Mouse (Mus musculus) cerebellum, adult 2 months (tissue): Measurements from ENCODE around the gene Sorbs2. TPM values are rescaled to one million over a fixed set of nuclear protein-coding genes. Genes with fewer than 3 reads are reported as not detected.

Experiments
- DNase-seq, 2 experiments: peaks; one replicate each; pipeline ENCODE4 v3.0.0; 2021
- H3K27ac ChIP-seq: fragments of 200-500 bp; 2 replicates; pipeline ENCODE4 v1.5.1; 2012; ENCODE audit warnings: low read length, control low read depth, inconsistent platforms; ENCODE audit not compliant: insufficient read depth
- H3K27me3 ChIP-seq: fragments of 200-500 bp; 2 replicates; pipeline ENCODE4 v1.6.1; 2012; ENCODE audit warnings: inconsistent platforms, mild to moderate bottlenecking, low read length, moderate library complexity; ENCODE audit not compliant: control insufficient read depth, insufficient read depth
- H3K4me1 ChIP-seq: fragments of 200-500 bp; 2 replicates; pipeline ENCODE4 v1.6.1; 2011; ENCODE audit warnings: low read length; ENCODE audit not compliant: control insufficient read depth, insufficient read depth
- H3K4me3 ChIP-seq: fragments of 200-500 bp; replicated peaks from 2 replicates; pipeline ENCODE3; 2011; ENCODE audit warnings: mild to moderate bottlenecking, low read depth, low read length, control low read depth; ENCODE audit not compliant: insufficient read depth
- CTCF ChIP-seq: fragments of 200-500 bp; IDR thresholded peaks from 2 replicates; pipeline ENCODE4 v1.5.1; 2011; ENCODE audit warnings: low read depth, mild to moderate bottlenecking, control low read depth, low read length, moderate library complexity, borderline replicate concordance; ENCODE audit not compliant: insufficient read depth
- POLR2A ChIP-seq: fragments of 200-500 bp; IDR thresholded peaks from 2 replicates; pipeline ENCODE4 v1.6.1; 2011; ENCODE audit warnings: low read length, control low read depth, borderline replicate concordance; ENCODE audit not compliant: insufficient read depth
- WGBS: fragments of 180-500 bp; shearing (Covaris S2); methylation state at CpG from one replicate; pipeline ENCODE4 v1.1.7; 2018; 5-methylcytosine and 5-hydroxymethylcytosine counted together
- polyA plus RNA-seq: library from polyadenylated mRNA; depleted of rRNA; stranded (reverse); fragments of >200 nt; gene quantifications from 2 replicates; pipeline ENCODE4 v1.2.3, GENCODE M21; 2012

Gene Sorbs2
- polyA plus RNA-seq, 1 experiment = 33.0 TPM

DNA sequence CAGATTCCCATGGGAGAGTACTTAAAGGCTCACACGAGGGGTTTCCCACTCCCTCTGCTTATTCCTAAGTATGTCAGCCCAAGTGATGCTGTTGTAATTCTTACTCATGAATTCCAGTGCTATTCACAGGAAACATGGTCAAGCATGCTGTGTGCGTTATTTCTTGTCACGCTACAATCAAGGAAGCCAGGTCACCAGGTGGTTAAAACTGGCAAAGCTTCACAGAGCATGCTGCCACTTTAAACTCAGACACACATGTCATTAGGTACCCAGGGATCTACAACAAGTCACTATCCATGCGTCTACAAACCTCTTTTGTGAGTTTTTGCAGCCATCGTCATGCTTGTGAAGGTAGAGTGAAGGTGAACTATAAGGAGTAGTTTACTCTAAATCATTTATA, 267.3 kb downstream of the Sorbs2 start:
- Histone ChIP-seq H3K4me1 (no peaks in the 10 kb centered on the region), H3K27ac (no peak overlapping the region), H3K4me3 (no peak overlapping the region), H3K27me3 (no peaks in the 10 kb centered on the region)
- no peak for DNase-seq
- TF ChIP-seq POLR2A = no peak
- no peak for TF ChIP-seq CTCF
- WGBS = 37% methylated on average over 5 of the region's 5 CpGs

DNA sequence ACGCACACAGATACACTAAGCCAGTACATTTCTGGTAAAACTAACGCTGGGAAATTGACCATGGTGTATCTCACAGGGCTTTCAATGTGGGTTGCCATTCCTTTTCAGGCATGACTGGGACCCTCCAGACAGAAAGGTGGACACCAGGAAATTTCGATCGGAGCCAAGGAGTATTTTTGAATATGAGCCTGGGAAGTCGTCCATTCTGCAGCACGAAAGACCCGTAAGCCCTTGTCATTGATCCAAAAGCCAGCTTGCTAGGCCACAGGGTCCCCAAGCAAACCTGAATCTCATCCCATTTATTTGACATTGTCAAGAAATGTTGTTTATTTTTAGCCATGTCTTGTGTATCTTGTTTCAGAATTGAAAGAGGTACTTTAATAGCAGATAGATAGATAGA, 267.9 kb downstream of the Sorbs2 start:
- WGBS = 30% methylated on average over 7 of the region's 7 CpGs
- no peaks in the 10 kb centered on the region for H3K27me3 ChIP-seq
- no peaks in the 10 kb centered on the region for H3K4me1 ChIP-seq
- no peak overlapping the region for H3K4me3 ChIP-seq
- no peak overlapping the region for H3K27ac ChIP-seq
- DNase-seq = no peak
- no peak for TF ChIP-seq POLR2A
- TF ChIP-seq CTCF = no peak

DNA sequence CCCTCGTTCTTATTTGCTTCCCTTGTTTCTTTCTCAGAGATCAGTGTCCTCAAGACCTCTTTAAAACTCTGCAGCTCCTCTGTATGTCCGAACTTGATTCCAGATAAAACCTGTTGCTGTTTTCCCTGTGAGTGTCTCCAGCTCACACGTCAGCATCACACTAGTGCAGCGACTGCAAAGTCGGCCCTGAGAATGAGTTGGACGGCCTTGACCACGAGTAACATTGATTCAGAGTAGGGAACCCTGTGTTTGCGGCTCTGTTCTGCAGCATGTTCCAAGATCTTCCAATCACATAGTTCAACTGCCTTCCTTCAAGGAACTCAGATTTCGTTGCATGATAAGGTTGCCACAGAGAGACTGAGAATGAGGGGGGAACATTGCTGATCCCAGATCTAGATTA, 268.8 kb downstream of the Sorbs2 start:
- H3K4me3 ChIP-seq = no peak overlapping the region
- no peaks in the 10 kb centered on the region for H3K27me3 ChIP-seq
- TF ChIP-seq POLR2A (no peak), CTCF (no peak)
- H3K4me1 ChIP-seq = no peaks in the 10 kb centered on the region
- DNase-seq = no peak
- WGBS = 96% methylated on average over 9 of the region's 9 CpGs
- H3K27ac ChIP-seq = no peak overlapping the region

DNA sequence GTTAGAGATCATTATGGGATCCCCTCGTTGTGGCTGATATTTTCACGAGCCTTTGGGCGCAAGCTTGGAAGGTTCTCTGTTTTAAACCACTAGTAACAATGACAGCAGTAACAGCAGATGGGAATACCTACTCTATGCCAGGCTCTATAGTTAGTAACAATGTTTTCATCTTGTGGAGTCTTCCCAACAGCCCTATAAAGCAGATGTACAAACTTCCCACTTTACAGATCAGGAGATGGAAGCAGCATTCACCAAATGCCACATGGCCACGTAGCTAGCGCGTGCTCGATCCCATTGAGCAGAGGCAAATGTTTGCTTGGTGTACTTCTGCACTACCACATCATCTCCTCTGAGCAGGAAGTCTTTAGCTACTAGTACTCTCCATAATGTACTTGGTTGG, 269.4 kb downstream of the Sorbs2 start:
- DNase-seq = no peak
- WGBS = 89% methylated on average over 7 of the region's 7 CpGs
- TF ChIP-seq CTCF (no peak), POLR2A (no peak)

DNA sequence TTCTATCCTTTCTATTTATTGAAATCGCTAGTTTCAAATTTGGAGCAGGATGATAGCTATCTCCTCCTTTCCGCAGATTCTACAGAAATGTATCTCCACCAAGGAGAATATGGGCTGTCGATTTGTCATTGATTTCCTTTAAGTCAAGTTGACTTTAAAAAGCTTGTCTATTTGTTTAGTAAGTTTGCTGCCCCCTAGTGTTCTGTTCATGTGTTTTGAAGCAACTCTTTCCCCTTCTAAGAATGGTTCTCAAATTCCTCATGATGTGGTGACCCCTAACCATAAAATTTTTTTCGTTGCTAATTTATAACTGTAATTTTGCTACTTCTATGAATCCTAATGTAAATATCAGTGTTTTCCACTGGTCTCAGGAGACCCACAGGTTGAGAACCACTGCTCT, 273.0 kb downstream of the Sorbs2 start:
- Histone ChIP-seq H3K4me1 (no peaks in the 10 kb centered on the region), H3K27ac (no peak overlapping the region), H3K4me3 (no peak overlapping the region), H3K27me3 (no peaks in the 10 kb centered on the region)
- TF ChIP-seq CTCF = peak; percentile 19; the same call in 1 of the 2 replicates
- no peak for TF ChIP-seq POLR2A
- WGBS = 51% methylated on average over 4 of the region's 4 CpGs
- DNase-seq = peak in 1 of 2 experiments; percentile 29

More for the DNA sequence above, 269.4 kb downstream of the Sorbs2 start:
- H3K27me3 ChIP-seq = no peaks in the 10 kb centered on the region
- no peak overlapping the region for H3K27ac ChIP-seq
- H3K4me3 ChIP-seq = no peak overlapping the region
- H3K4me1 ChIP-seq = no peaks in the 10 kb centered on the region

DNA sequence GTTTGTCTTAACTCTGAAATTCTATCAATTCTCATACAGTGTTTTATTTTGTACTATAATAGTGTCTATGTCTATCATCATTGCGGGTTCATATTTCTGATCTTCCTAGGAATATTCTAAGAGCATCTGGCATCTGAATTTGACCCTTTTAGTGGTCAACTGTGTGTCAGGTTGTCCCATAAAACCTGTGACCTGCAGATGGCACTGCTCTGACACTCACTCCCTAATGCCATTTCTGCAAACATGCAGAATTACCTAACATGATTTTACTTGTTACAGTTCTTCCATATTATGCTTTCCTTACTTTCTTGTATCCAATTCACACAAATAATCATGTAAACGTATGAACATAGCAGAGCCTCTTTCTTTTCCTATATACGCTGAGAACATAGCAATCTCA, 281.0 kb downstream of the Sorbs2 start:
- H3K4me3 ChIP-seq = no peak overlapping the region
- H3K27ac ChIP-seq = no peak overlapping the region
- TF ChIP-seq CTCF (no peak), POLR2A (no peak)
- H3K27me3 ChIP-seq = no peaks in the 10 kb centered on the region
- no peaks in the 10 kb centered on the region for H3K4me1 ChIP-seq
- 86% methylated on average over 3 of the region's 3 CpGs for WGBS
- no peak for DNase-seq

DNA sequence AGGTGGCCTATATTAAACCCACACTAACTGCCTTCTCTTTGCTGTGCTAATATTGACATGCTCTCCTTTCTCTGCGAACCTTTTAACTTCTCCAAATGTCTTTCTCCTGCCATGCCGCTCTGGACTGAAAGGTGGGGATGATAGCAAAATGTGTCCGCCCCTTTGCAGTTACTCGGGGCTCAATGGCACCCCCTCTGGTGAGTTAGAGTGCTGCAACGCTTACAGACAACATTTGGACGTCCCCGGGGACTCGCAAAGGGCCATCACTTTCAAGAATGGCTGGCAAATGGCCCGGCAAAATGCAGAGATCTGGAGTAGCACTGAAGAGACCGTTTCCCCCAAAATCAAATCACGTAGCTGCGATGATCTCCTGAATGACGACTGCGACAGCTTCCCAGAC, 287.3 kb downstream of the Sorbs2 start:
- Histone ChIP-seq H3K27me3 (no peaks in the 10 kb centered on the region), H3K4me3 (no peak overlapping the region), H3K4me1 (no peaks in the 10 kb centered on the region), H3K27ac (no peak overlapping the region)
- DNase-seq = no peak
- TF ChIP-seq POLR2A = no peak
- TF ChIP-seq CTCF = peak; percentile 7; the same call in 1 of the 2 replicates
- 85% methylated on average over 14 of the region's 14 CpGs for WGBS

DNA sequence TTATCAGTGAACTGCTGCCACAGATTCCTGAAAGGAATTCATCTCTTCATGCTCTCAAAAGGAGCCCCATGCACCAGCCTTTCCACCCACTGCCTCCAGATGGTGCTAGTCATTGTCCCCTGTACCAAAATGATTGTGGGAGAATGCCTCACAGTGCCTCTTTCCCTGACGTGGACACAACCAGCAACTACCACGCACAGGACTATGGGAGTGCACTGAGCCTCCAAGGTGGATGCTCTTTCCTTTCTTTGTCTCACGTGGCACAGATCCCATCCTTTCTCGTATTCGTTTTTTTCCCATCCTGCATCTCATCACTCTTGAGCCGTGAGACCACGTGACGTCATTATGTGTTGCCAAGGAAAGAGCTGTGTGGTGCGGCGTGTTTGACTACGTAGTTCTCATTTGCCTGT, 288.7 kb downstream of the Sorbs2 start:
- WGBS = 54% methylated on average over 11 of the region's 11 CpGs
- peak; percentile 39 to 43 for DNase-seq
- TF ChIP-seq CTCF = peak; percentile 41; the same call in 1 of the 2 replicates
- no peak for TF ChIP-seq POLR2A
- Histone ChIP-seq H3K4me1 (no peaks in the 10 kb centered on the region), H3K27ac (no peak overlapping the region), H3K4me3 (peak overlapping the region; percentile 19), H3K27me3 (no peaks in the 10 kb centered on the region)

DNA sequence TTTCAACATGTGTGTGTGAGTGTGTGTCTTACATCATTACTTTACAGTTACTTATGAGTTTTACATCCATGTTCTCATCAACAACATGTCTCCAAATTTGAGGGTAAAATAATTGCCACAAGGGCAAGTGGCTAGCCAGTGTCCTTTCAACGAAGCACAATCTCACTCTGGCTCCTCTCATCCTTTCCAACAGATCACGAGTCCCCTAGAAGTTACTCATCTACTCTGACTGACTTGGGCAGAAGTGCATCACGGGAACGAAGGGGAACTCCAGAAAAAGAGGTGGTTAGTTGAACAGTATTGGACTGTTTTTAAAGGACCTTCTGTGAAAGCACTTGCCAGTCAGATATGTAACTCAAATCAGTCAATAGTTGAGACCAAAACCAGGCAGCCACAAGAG, 291.9 kb downstream of the Sorbs2 start:
- no peak for TF ChIP-seq POLR2A
- TF ChIP-seq CTCF = no peak
- H3K4me1 ChIP-seq = no peaks in the 10 kb centered on the region
- no peaks in the 10 kb centered on the region for H3K27me3 ChIP-seq
- WGBS = 92% methylated on average over 4 of the region's 4 CpGs
- DNase-seq = no peak
- H3K4me3 ChIP-seq = no peak overlapping the region
- H3K27ac ChIP-seq = no peak overlapping the region
